Mouse (Mus musculus) lung, postnatal 4 days (tissue): ENCODE results near the gene U2af2.
"Not testable (repeated sequence)": the region's sequence is repeated elsewhere in the genome, so short reads cannot be mapped to it uniquely, and the experiment has no call there.

Source experiments
- DNase-seq, 2 experiments: peaks; one replicate each; pipeline ENCODE4 v3.0.0; 2021

U2af2 gene

GRCm38 (mm10) chr7:5061774-5062359 is at the start of gene U2af2:
Gene U2af2 (plus strand): TSS chr7:5062143.
- DNase-seq: peak; percentile 96 to 97

- DNase-seq: peak in 1 of 2 experiments; percentile 41
Observed at GRCm38 (mm10) chr7:5012681-5013513, 49.0 kb upstream of the U2af2 start.

DNA sequence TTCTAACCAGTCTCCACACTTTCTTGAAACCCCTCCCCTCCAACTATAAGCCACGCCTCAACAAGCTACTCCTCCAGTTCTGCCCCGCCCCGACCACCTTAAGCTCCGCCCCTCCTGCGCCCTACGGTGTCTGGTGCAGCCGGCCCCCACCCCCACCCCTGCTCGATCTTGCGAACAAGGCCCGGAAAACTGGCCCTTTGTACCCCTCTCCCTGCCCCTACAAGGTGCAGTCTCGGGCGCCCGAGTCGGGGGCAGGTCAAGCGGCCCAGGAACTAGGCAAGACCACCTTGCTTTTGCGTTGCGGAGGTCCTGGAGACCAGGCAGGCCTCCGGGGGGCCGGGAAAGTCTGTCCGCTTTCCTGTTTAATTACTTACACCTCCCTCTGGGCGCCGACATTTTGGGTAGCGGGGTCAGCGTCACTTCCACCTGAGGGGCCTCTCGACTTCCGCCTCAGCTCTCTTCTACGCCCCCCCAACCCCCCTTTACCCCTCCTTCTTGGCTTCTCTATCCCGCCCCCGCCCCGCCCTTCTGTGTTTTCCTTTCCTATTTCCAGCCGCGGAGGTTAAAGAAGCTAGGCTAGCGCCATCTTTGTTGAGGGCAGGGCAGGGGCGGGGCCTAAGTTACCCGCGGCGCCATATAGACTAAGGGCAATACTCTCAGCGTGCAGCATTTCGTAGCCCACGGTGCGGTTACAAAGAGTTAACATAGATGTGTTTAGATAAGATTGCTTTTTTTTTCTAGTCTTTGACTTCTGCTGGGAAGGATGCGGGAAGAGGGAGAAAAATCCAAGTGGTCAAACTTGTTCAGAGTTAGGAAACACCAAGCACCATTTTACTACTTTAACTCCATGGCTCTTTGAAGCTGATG is 47.5 kb upstream of the U2af2 start, which contains the start of the genes Zfp524 and Fiz1:
Zfp524 (plus strand) TSS at position 165 of the 867 bp plus-strand sequence.
Fiz1 (minus strand) TSS at position 447 of the 867 bp plus-strand sequence.
- DNase-seq: peak; percentile 97 to 98

DNA sequence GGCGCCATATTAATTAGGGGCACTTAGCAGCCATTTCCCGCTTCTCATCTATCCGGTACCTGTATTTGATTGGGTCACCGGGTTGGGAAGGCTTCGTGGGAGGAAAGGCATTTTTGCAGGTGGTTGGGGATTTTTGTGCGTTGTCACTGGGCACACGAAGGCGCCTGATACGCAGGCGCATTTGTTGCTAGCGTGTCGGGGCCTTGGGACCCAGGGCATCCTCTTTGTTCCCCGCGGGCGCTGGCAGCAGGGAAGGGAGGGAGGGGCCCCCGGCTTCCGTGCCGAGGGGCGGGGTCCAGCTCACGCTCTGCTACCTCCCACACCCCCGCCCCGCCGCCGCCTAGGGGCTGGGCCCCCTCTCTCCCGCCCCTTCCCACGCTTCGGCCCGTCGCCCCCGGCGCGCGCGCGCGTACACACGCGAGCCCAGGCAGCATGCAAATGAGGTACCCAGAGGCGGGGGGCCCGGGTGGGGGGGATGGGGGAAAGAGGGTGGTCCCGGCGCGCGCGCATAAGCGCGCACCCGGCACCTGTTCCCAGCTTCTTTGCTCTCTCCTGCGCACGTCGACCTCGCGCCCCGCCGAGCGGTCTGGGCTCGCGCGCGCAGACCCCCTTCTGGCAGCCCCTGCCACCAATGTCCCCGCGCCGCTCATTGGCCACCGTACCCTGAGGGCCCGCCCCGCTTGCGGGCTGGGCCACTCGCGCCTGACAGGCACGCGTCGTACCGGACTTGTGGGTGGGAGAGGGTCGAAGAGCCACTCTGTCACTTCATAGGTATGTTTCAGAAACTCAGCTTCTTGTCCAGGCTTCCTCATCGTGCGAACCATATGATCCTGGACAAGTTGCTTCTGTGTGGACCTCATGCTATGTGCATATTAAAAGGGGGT is 46.6 kb upstream of the U2af2 start, which contains the start of gene Gm44973:
Gm44973 (plus strand) TSS at position 379 of the 884 bp plus-strand sequence.
- peak; percentile 95 to 98 for DNase-seq

GRCm38 (mm10) chr7:5016057-5016456 is 45.9 kb upstream of the U2af2 start:
- DNase-seq: no peak

GRCm38 (mm10) chr7:5016920-5017319 is 45.0 kb upstream of the U2af2 start:
- no peak for DNase-seq

DNA sequence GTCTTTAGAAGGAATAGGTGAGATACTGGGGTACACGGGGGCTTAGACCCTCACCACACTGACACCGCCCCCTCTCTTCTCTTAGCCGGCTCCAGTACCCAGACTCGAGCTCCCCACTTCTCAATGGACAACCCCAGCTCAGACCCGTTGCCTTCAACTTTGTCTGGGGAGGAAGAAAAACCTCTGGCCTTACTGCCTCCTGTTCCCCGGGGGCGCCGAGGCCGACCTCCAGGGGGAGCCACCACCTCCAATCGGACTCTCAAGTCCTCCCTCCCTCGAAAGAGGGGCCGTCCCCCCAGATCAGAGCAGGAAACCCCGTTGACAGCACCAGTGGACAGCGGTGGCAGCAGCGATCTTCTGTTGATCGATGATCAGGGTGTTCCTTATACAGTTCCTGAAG is 44.6 kb upstream of the U2af2 start:
- DNase-seq: peak in 1 of 2 experiments; percentile 39

GRCm38 (mm10) chr7:5017931-5018330 is 44.0 kb upstream of the U2af2 start:
- no peak for DNase-seq

DNA sequence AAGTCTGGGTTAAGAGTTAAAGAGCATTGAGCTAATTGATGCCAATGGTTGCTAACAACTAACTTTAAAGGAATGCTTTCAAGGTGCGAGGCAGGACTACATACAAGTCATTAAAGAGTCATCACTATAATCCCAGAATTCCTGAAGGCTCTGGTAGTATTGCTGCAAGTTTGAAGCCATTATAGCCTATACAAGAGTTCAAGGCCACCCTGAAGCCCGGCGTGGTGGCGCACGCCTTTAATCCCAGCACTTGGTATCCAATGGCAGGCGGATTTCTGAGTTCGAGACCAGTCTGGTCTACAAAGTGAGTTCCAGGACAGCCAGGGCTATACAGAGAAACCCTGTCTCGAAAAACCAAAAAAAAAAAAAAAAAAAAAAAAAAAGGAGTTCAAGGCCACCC is 42.4 kb upstream of the U2af2 start:
- not testable (repeated sequence) for DNase-seq

DNA sequence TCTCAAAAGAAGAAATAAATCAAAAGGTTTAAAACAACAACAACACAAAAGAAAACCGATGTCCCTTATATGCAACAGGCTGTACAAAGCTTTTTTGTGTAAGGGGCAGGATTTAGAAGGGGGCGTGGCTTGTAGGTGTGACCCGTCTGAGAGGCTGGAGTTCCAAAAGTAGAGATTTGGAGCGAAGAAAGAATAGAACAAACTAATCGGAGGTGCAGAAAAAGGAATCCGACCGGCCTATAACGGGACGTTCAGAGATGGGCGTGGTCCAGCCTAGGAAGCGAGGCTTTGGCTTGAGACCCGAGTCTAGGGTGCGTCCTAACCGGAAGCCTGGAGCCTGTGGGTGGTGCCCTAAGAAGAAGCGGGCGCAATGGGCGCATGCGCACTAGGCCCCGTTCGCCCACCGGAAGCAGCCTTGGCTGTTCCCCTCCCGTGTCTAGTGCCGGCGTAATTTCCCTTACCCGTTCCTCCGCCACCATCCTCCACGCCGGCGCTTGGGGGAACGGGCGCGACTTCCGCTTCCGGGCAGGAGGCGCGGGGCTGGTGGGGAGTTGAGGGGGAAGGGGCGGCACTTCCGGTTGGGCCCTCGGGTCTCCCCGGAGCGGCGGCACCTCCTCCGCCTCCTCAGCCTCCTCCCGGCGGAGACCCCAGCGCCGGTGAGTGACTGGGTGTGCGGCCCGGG is 41.8 kb upstream of the U2af2 start, which contains the start of the genes Zfp865 and Ccdc106:
Zfp865 (plus strand) TSS at position 377 of the 682 bp plus-strand sequence.
Ccdc106 (plus strand) TSS at position 554 of the 682 bp plus-strand sequence.
- DNase-seq: peak; percentile 99 to 100

DNA sequence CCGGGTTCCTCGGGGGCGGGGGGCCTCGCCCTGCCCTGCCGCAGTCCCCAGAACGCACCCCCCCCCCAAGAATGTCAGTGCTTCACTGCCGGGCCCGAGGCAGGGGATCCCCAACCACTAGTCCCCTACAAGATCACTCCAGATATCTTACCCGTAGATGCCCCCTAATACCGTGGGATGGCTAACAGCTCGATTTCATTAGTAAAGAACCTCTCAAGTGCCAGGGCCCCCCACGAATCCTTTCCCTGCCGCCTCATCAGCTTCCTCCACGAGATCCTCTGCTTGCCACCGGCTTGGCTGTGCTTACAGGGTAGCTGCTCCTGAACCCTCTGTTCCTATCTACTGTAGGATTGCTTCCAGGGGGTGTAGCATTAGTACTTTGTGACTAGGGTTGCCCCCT is 41.3 kb upstream of the U2af2 start:
- no peak for DNase-seq

GRCm38 (mm10) chr7:5021197-5021596 is 40.7 kb upstream of the U2af2 start:
- DNase-seq: no peak

DNA sequence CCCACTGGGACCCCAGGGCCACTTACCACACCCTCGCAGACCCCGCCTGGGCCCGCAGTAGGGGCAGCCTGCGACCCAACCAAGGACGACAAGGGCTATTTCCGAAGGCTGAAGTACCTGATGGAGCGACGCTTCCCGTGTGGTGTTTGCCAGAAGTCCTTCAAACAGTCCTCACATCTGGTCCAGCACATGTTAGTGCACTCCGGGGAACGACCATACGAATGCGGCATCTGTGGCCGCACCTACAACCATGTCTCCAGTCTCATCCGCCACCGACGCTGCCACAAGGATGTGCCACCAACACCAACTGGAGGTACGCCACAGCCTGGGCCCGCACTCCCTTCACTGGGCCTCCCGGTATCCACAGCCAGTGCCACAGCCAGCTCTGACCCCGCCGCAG is 32.4 kb upstream of the U2af2 start:
- no peak for DNase-seq

DNA sequence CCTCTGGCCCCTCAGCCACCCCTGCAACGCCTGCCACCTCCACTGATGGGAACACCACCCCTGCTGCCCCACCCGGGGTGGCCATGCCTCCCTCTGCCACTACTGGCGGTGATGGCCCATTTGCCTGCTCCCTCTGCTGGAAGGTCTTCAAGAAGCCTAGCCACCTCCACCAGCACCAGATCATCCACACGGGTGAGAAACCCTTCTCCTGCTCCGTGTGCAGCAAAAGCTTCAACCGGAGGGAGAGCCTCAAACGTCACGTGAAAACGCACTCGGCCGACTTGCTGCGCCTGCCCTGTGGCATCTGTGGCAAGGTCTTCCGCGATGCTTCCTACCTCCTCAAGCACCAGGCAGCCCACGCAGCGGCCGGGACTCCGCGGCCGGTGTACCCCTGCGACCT is 32.0 kb upstream of the U2af2 start:
- DNase-seq: no peak

GRCm38 (mm10) chr7:5030554-5031275 is 31.2 kb upstream of the U2af2 start:
- DNase-seq: no peak

DNA sequence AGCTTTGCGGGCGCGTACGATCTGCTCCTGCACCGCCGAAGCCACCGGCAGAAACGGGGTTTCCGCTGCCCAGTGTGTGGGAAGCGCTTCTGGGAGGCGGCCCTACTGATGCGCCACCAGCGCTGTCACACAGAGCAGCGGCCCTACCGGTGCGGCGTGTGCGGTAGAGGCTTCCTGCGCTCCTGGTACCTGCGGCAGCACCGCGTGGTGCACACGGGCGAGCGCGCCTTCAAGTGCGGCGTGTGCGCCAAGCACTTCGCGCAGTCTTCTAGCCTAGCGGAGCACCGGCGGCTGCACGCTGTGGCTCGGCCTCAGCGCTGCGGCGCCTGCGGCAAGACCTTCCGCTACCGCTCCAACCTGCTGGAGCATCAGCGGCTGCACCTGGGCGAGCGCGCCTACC is 30.4 kb upstream of the U2af2 start:
- no peak for DNase-seq

DNA sequence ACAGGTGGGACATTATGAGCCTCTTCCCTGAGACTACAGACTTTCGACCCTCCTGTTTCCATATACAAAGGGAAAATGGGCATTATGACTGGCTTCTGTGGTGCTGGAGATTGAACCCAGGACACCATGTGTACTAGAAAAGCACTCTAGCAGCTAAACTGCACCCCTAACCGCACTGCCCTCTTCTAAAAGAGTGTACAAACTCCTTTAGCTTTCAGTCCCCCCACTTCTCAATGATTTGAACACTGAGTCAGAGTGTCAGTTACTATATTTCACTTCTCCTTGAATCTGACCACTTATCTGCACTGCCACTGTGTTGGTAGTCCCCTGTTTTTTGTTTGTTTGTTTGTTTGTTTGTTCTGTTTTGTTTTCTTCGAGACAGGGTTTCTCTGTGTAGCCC is 28.1 kb upstream of the U2af2 start, which contains the start of gene 4632433K11Rik:
4632433K11Rik (plus strand) TSS at position 301 of the 400 bp plus-strand sequence.
- DNase-seq: no peak

DNA sequence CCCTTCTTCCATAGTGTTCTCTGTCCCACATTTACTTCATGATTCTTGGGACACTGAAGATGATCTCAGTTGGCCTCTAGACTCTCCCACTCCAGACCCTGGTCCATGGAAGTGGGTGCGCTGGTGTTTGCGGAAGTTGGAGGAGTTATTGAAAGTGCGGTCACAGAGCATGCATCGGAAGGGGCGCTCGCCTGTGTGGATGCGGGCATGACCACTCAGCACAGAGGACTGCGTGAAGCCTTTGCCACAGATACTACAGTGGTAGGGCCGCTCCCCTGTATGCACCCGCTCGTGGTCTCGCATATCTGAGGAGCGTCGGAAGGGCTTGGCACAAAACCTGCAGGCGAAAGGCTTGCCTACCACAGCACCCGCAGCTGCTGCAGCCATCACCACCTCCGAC is 26.3 kb upstream of the U2af2 start:
- no peak for DNase-seq

GRCm38 (mm10) chr7:5036136-5036535 is 25.8 kb upstream of the U2af2 start:
- DNase-seq: no peak

DNA sequence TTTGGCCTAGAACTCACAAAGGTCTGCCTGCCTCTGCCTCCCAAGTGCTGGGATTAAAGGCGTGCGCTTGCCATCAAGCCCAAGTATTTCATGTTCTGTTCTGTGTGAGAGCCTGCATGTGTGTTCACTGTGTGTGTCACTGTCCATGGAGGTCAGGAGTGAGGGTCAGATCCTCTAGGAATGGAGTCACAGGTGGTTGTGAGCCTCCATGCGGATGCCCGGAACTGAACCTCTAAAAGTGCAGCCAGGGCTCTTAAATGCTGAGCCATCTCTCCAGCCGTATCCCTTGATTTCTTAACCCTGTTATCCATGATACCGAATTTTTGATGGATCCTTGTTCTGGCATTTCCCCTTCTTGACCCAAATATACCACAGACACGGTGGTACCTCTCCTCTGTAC is 24.9 kb upstream of the U2af2 start:
- no peak for DNase-seq
